Mouse (Mus musculus): ENCODE measurements at regions not wholly inside any gene's neighbourhood (a gene's known extent, or its start where the extent isn't known, plus 50 kb on each side); places are given as distances from the start of the nearest gene placed in this dataset.

DNA sequence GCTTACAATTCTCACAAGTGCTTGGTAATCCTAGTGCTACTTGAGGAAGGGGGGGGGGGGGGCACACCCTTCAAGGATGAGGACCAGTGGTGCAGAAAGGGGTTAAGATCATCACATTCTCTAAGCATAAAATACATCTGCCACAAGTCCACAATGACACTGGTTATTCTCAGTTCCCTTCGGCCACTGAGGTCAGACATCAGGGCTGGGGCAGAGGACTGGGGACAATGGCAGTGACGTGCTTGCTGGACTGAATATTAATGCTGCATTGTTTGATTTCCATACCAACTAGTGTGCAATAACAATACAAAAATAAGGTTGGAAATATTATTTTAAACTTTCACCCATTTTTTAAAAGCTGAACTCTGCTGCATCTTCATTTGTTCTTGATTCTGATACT, 2779.1 kb downstream of the 9330182O14Rik start:
- TF ChIP-seq CTCF (IDR thresholded peaks at IDR 0.05; ENCODE audit: extremely low read depth, insufficient read depth, low read length) (no peak), POLR2A (IDR thresholded peaks at IDR 0.05; ENCODE audit: extremely low read depth, insufficient read depth, low read length) (no peak)

All from cortical plate, adult 2 months (tissue).